Mouse (Mus musculus) layer of hippocampus, postnatal 25 days (tissue): ENCODE measurements around the gene Ccdc137. TPM values are rescaled to one million over a fixed set of nuclear protein-coding genes. Genes with fewer than 3 reads are reported as not detected.
"Not testable (repeated sequence)": the region's sequence is repeated elsewhere in the genome, so short reads cannot be mapped to it uniquely, and the experiment has no call there.

Experiments used
- DNase-seq, 2 experiments: peaks; one replicate each; pipeline ENCODE4 v3.0.0; 2022; ENCODE audit warnings: mixed read lengths in 2 of 2, low spot score in 1 of 2; ENCODE audit errors: extremely low spot score in 1 of 2
- total RNA-seq, 2 experiments: library from RNA; stranded (reverse); gene quantifications; 2 replicates each; pipeline ENCODE4 v1.2.3; 2021

Ccdc137 gene
- 10 to 100 TPM; 23.6 to 26.8 TPM for total RNA-seq

DNA sequence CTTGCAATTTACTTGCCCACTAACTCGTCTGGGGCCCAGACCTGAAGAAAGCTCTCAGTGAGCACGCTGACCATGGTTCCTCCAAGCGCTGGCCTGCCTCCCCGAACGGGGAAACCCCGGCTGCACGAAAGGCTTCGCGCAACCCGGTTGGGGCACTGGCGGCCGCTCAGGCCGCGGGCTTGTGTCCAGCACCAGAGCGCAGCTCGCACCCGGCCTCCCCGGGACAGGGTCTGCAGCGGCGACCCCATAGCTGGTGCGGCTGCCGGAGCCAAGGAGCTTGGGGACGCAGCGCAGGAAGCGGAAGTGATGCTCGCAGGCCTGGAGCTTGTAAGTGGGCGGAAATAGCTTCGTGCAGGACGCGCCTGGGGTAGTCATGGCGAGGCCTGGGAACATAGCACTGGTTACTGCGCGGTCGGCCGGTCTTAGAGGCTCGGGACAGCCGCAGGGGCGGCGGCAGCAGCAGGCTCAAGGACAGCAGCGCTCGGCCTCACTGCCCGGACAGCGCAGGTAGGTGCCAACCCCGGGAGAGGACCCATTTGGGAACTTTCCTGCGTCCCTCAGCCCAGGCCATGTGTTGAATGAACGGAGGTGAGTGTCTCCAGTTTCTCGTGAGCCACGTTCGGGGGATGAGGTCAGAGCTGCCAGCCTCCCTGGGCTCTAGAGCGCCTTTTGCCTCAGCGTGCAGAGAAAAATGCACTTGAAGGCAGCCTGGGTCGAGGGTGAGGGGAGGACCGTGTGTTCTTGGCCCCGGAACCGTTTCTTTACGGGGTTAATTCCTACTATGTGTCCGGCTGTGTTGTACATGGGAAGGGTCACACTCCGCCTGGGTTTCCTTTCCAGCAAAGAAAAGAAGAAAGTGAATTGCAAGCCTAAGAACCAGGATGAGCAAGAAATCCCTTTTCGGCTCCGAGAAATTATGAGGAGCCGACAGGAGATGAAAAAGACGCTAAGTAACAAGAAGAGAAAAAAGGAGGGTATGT is at the start of gene Ccdc137, which contains the start of gene Oxld1:
Gene Ccdc137 (plus strand): TSS at position 344 of the 980 bp plus-strand sequence.
Gene Oxld1 (minus strand): TSS at position 297 of the 980 bp plus-strand sequence.
- peak; percentile 68 to 72 for DNase-seq

DNA sequence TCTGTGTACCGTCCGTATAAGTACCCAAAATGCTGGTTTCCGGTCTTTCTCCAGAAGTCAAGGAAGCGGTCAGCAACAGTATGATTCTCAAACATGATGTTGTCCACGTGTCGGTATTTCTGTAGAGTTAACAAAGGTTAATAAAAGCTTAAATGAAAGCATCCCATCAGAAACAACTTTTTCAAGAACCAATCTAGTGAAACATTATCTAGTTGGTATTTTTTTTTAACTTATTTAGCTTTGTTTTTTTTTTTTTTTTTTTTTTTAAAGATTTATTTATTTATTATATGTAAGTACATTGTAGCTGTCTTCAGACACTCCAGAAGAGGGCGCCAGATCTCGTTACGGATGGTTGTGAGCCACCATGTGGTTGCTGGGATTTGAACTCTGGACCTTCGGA is 44.3 kb upstream of the Ccdc137 start:
- not testable (repeated sequence) for DNase-seq

DNA sequence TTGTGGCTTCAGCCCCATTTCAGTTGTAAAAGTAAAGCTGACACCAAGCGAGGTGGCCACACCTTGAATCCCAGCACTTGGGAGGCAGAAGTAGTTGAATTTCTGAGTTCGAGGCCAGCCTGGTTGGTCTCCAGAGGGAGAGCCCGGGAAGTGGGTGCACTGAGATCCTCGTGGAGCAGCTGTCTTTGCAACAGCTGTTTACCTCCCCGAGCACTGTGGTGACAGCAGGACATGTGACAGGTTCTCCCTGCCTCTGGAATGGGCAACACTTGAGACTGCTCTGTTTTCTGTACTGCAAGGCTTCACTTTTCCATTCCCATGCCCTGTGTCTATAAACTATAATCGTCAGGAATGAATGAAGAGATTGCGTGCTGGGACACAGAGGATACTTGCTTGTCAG is 40.1 kb upstream of the Ccdc137 start:
- DNase-seq = no peak

DNA sequence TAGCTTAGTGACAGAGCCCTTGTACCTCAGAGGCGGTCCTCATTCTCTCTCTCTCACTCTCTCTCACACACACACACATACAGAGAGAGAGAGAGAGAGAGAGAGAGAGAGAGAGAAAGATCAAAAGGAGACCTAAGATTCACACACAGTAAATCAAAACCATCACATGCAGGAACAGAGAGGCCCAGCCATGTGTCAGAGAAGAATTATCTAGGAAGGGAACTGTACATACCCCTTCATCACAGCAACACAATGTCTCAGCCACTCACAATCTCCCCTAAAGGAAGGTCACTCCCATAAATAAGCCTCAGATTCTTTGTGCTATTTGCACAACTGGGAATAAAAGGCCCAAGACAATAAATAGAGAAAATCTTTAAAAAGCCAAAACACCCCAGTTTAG is 39.3 kb upstream of the Ccdc137 start:
- no peak for DNase-seq

DNA sequence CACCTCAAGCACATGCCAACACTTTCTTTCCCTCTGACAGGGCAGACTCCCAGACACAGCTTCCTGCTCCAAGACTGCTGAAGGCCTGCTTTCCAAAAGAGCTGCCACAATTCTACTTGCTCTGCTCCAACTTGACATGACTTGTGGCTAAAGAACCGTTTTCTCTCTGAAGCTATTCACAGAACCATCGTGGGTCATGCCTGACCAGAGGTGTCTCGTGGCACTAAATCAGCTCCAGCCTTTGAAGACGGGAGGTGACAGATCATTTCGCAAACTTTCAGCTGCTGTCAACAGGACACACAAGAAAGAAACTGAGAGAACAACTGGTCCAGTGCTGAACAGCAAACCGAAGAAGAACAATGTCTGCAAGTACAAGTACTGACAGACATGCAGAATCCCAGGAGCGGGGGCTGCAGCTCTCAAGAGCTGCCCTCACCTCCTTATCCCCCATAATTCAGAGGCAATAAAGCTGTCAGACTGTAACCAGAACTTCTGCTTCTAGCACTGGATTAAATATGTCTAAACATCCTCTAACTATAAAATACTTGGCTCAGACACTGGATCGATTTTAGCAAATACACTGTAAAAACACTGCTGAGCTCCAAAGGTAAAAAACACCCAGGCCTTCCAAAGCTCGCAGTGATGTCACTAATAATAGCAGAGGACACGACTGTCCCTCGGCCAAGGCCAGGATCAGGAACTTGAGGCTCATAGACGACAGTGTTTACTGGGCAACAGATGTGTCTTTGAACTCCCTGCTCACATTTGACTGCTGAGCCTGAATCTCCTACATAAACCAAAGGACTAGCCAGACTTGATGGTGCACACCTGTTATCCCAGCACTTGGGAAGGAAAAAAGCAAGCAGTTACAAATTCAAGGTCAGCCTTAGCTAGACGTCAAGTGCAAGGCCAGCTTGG is 35.0 kb upstream of the Ccdc137 start:
- no peak for DNase-seq

DNA sequence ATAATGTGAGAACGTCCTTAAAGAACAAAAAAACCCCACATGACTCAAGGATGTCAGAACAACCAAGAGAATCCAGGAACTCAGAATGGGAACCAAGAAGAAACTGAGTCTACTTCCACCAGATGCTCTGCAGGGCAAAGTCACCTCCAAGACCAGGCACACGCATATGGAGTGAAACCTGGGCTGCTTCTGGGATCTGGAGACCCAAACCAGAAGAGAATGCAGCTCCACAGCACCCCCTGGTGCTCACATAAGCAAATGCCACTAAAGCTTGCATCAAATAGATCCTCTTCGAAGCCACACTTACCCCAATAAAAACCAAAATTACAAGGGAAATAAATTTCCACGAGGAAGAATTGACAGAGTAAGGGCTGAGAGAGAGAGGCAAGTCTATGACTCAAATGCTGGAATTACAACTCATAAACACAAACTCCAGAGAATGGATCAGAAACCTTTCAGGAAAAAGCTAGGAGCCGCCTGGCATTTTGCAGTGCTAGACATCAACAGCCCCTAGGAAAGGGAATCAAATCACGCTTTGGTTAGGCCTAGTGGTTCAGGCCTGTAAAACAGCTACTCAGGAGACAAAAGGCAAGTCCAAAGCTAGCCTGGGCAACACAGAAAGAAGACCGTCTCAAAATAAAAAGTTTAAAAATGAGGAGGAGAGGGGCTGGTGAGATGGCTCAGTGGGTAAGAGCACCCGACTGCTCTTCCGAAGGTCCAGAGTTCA is 34.2 kb upstream of the Ccdc137 start:
- DNase-seq = peak; percentile 53 to 75

DNA sequence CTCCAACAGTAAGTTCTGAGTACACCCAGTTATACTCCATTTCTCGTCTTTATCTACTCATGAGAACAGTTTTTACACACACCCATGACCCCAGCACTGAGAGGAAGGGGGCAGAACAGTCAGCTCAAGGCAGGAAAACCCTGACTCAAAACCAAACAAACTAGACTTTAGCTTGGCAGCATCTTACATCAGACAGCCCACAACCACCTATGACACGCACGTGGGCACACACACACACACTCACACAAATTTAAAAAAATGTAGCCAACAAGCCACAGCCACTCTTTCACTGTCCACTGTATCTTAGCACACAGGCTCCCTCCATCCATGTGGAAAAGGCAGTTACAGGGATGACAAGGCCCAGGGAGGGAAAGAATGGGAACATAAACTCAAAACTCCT is 31.2 kb upstream of the Ccdc137 start:
- no peak for DNase-seq

DNA sequence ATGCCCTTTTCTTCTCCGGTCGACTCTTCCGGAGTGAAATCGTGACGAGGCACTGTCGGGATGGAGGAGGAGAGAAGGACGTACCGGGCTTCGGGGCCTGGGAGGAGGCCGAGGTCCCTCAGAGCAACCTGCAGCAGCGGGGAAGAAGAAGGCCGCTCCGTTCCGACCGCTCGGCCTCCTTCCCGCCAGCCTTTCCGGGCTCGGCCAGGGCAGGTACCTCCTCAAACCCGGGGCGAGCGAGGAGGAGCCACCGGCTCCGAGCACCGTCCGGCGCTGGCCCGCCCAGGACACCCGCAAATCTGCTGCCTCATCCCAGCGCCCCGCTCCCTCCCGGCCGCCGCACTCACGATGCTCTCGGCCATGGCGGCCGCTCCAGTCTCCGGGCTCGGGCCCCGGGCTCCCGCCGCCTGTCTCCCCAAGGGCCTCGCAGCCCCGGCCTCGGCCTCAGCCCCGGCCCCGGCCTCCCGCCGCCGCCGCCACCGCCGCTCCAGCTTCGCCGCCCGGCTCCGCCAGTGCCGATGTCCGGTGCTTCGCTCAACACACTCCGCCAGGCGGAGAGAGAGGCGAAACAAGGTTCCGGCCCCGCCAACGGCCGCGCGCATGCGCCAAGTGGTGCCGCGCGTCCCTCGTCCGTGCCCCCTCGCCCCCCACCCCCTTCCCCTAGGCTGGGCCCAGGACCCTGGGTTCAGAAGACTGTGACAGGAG is 20.6 kb upstream of the Ccdc137 start, which contains the start of gene Nploc4:
Gene Nploc4 (minus strand): TSS at position 557 of the 705 bp plus-strand sequence.
- DNase-seq = peak; percentile 83 to 91

DNA sequence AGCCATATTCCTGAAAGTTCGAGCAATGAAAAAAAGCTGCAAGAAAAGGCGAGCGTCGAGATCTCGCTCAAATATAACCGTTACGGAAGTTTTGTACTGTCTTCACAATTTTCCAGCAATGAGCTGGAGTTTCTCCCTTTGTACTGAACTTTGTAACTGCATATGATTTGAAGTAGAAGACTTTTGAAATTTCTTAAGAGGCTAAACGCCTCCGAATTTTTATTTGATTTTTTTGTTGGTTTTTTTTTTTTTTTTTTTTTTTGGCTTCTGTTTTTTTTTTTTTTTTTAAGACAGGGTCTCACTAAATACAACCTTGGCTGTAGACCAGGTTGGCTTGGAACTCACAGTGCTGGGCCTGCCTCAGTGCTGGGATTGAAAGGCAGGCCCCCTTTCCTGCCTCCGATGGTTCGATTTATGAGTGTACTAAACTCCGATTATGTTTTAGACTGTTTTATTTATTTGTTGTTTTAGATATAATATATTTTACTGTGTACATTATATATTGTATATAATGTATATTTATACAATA is 20.0 kb upstream of the Ccdc137 start:
- DNase-seq = no peak

DNA sequence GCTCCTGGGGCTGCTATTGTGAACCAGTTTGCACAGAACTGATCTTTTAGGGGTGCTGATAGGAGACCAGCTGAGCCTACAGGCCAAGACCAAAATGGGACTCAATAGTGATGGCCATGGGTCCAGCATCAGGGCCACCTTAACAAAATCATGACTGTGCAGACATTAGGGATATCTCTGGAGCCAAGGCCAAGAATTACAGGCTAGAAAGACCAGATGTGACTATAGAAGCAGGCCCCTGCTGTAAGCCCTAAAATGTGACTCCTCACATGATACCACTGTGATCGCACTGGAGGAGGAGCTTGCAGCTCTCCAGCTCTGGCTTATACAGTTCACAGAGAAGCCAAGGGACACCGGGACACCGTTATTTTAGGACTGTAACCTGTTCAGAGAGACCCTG is 15.6 kb upstream of the Ccdc137 start, which contains the start of gene Tspan10:
Gene Tspan10 (plus strand): TSS at position 301 of the 400 bp plus-strand sequence.
- DNase-seq = no peak

DNA sequence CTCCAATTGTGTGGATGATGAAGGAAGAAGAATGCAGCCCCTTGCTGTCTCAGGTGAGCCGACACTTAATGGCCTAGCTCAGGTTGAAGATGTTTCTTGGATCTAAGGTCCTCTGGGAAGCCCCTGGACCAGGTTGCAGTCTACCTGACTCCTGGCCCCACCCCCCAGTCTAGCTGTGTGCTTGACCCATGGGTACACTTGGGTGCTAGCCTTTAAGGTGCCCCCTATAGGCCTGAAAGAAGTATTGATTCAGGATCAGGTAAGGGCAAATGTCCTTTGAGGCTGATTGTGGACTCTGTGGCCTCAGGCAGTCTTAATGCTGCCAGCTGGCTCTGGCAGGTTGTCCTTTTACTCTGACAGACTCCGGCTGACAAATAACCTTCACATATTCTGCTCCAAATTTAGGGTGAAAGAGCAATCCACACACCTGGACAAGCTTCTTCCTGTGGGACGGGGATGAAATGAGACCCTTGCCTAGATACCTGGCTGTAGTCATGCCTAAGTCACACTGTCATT is 15.1 kb upstream of the Ccdc137 start:
- DNase-seq = no peak

DNA sequence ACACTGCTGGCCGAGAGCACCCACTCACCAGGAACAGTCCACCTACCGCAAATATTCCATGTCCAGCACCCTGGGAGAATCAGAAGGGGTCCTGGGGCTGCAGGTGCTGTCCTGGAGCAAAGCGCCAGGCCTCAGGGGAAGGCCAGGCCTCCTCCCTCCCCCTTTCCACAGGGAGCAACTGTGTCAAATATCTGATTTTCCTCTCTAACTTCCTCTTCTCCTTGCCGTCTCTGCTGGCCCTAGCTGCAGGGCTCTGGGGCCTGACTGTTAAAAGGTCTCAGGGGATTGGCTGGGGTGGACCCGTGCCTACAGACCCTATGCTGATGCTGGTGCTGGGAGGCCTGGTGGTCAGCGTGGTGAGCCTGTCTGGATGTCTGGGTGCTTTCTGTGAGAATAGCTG is 13.8 kb upstream of the Ccdc137 start:
- no peak for DNase-seq

DNA sequence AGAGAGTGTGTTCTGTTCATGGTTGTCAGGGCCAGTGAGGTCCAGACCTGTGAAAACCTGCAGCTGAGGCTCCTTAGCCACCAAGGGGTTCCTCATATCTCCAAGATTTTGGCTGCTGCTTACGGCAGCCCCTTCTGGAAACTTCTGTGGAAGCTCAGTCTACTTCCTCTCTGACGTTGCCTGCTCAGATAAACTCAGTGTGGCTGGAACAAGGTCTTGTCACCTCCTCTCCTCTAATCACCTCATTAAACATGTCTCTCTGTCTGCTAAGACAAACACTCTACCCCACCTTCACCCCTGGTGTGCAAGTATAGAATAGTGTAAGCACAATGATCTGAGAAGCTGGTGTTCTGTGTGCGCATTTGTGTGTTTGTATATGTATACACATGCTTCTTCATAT is 12.4 kb upstream of the Ccdc137 start:
- no peak for DNase-seq

DNA sequence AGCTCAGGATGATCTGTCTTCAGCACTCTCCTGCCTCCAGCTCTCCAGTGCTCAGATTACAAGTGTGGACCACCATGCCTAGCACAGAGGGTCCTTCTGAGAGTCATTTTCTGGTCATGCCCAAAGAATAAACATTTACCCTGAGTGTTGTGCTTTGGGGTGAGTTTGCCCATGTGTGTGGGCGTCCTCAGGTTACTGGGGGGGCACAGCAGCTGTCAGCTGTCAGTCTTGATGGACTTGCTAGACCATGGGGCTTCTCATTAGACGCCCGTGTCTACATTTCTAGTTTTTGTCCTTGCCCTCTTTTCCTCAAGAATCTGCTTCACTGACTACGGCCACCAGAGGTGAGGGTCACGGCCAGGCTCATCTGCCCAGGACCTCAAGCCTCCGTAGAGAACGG is 10.7 kb upstream of the Ccdc137 start:
- DNase-seq = no peak

DNA sequence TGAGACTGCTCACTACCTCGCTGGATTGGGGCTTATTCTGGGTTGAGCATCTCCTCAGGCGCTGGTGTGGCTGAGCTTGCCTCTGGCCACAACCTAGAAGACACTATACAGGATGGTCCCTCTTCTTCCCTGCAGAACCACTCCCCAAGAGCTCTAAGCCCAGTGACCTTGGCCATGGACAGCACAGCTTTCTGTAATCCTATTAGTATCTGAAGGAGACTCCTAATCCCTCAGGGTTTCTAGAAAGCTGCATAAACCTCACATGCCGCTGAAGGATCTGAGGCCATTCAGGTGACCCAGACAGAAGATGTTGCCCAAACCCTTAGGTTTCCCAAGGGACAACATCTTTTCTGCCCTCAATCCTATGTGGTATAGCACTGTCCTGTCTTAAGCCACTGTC is 5.7 kb upstream of the Ccdc137 start:
- DNase-seq = no peak

DNA sequence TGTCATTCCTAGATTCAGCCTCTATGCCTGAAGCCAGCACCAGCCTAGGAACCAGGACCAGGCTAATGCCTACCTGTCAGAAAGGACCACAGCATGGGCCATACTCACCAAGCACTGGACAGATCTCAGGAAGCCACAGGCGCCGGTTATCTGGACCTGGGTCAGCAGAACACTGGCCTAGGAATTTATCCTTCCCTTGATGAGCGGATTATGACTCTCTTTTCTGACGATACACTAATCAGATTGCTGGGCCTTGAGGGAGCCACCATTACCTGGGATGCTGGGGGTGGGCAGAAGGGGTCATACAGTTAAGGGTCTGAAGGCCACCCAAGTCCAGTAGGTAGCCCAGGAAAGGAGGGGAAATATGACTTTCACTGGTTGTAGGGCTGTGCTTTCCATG is 4.6 kb upstream of the Ccdc137 start, which contains the start of gene Pde6g:
Gene Pde6g (minus strand): TSS at position 195 of the 400 bp plus-strand sequence.
- no peak for DNase-seq

DNA sequence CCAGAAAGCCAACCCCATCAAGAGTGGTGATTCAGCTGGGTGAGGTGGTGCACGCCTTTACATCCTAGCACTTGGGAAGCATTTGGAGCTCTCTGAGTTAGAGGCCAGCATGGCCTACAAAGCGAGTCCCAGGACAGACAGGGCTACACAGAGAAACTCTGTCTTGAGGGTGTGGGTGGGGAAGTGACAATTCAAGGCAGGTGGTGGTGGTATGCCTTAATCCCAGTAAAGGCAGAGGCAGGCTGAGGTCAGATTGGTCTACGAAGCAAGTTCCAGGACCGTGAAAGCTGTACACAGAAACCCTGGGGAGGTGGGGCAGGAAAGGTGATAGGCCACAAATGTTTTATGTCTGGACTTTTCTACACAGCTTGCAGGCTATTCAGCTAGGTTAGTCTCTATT is 3.0 kb upstream of the Ccdc137 start:
- DNase-seq = no peak

DNA sequence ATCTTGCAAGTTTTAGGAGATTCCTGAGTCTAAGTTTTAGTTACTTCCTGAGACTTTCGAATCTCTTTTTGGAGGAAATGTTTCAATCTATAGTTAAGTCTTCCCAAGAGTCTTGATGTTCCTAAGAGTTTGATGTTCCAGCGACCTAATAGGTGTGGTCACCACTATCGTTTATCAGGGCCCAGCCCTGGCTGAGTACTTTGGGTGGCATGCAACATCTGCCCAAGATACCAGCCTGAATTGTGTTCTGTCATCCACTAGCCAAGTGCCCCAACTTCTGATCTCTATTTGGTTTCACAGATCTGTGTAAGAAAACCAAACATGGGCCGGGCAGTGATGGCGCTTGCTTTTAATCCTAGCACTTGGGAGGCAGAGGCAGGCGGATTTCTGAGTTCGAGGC is 2.5 kb upstream of the Ccdc137 start:
- DNase-seq = no peak

DNA sequence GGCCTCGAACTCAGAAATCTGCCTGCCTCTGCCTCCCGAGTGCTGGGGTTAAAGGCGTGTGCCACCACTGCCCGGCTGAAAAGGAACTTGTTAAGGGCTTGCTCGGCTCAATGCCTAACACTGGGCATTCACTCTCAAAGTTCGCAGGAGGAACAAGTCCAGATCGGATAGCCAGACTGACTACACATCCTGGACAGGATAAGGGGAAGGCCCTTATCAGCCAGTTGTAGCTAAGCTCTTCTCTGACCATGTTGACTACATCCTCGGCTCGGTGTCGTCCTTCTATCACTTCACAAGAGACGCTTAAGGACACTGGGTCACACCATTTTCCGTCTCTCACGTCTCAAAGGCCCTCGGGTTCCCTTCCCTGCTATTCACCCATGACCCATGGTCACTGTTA is 545 bp upstream of the Ccdc137 start:
- no peak for DNase-seq
